Mouse (Mus musculus): ENCODE results near the gene Unk.
"Not testable (repeated sequence)": the region's sequence is repeated elsewhere in the genome, so short reads cannot be mapped to it uniquely, and the experiment has no call there.

The Unk gene

DNA sequence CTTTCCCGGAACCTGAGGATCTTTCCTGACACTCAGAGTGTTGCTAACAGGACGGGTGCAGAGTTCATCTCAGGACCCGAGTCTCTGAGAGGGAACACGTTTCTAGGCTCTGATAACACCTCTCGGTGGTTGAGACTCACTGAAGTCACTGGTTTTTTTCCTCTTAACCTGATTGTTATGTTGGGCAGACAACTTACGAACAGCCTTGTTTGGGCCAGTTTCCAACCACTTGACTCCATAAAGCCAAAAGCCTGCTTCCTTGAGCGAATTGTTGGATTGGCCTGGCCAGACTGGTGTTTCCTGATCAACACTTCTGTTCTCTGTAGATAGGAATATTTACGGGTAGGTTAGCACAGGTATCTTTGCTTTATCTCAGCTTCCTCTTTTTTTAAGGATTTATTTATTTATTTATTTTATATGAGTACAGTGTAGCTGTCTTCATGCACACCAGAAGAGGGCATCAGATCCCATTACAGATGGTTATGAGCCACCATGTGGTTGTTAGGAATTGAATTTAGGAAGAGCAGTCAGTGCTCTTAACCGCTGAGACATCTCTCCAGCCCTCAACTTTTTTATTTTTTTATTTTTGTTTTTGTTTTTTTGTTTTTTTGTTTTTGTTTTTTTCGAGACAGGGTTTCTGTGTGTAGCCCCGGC is 58.7 kb downstream of the Unk start:
- DNase-seq (ENCODE audit: low spot score), result no peak

DNA sequence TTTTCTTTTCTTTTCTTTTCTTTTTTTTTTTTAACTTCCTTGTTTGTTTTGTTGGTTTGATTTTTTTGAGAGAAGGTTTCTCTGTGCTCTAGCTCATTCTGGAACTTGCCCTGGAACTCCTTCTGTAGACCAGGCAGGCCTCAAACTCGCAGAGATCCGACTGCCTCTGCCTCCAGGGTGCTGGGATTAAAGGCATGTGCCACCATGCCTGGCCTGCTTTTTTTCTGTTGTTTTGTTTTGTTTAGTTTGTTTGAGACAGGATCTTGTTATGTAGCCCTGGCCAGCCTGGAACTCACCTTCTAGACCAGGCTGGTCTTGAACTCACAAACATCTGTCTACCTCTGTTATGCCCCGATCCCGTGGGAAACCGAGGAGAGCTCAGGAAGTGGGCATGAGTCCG is 59.4 kb downstream of the Unk start:
- DNase-seq (ENCODE audit: low spot score), result no peak

DNA sequence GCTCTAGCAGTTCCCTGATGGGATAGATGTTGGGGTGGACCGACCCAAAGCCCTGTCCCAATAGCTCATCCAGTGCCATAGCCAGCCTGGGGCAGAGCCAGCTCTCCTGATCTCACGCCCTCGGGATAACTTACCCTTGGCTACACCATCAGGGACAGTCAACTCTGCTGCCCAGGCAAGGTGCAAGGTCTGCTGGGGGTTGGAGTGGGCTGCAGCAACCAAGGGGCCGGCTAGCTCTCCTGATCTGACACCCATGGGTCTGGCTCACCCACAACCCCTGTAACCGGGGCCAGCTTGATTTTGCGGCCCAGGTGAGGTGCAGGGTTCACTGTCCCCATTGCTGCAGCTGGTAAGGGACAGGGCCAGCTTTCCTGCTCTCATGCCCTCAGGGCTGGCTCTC is 61.5 kb downstream of the Unk start:
- DNase-seq (ENCODE audit: low spot score), result no peak

GRCm38 (mm10) chr11:116092959-116093358 is 62.8 kb downstream of the Unk start:
- not testable (repeated sequence) for DNase-seq (ENCODE audit: low spot score)

- DNase-seq (ENCODE audit: low spot score), result no peak
These were observed 63.8 kb downstream of the Unk start for GRCm38 (mm10) chr11:116093771-116094565.

DNA sequence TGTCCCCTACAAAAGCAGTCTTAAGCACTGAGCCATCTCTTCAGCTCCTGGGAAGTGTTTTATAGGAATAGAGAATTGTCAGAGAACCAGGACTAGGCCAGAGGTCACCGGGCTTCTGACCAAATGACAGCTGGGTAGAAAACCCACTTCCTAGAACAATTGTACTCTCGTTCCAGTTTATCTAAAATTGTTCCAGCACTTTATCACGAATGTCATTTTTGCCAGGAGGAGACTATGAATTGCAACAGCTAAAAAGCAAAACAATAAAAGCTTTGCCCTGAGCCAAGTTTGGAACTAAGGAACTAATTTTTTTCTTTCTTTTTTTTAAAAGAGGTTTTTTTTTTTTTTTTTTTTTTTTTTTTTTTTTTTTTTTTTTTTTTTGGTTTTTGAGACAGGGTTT is 65.5 kb downstream of the Unk start:
- no peak for DNase-seq (ENCODE audit: low spot score)

DNA sequence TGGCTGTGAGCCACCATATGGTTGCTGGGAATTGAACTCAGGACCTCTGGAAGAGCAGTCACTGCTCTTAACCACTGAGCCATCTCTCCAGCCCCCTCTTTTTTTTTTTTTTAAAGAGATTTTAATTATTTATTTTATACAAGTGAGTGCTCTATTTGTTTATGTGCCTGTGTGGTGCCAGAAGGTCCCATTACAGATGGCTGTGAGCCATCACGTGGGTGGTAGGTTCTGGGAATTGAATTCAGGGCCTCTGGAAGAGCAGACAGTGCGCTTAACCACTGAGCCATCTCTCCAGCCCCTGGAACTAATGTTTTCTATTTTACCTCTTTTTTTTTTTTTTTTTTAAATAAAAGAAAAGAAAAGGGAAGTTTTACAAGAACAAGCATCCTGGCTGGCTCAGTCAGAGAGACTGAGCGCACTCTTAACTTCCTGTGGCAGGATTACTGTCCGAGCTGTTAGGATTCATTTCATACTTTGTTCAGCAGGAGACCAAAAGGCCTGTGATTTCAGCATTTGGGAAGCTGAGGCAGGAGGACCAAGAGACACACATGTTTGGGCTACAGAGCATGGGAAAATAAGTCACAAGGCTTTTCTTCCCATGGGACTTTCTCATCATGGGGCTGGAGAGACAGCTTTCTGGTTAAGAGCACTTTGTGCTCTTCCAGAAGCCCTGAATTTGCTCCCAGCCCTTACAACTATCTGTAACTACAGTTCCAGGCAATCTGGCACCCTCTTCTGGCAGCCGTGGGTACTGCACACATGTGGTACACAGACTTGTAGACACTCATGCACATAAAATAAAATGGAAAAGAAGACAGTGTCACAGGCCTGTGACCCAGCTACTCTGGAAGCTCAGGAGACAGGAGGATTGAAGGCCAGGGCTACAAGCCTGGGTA is 66.3 kb downstream of the Unk start:
- DNase-seq (ENCODE audit: low spot score), result no peak

GRCm38 (mm10) chr11:116098711-116099460 is 68.8 kb downstream of the Unk start:
- no peak for DNase-seq (ENCODE audit: low spot score)

DNA sequence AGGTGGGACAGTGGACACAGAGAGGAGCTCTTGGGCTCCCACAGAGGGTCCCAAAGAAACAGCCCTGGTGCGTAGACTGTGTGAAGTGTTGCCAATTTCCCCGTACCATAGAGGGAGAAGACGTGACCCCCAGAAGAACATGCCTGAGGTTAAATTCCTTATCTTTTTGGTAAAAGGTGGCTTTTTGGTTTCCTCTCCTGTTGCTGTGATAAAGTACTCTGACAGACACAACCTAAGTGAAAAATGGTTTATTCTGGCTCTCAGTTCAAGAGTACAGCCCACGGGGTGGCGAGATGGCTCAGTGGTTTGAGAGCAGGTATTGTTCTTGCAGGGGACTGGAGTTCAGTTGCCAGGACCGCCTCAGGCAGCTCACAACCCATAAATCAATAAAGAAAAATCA is 69.3 kb downstream of the Unk start:
- no peak for DNase-seq (ENCODE audit: low spot score)

GRCm38 (mm10) chr11:116100385-116100784 is 70.3 kb downstream of the Unk start:
- no peak for DNase-seq (ENCODE audit: low spot score)

DNA sequence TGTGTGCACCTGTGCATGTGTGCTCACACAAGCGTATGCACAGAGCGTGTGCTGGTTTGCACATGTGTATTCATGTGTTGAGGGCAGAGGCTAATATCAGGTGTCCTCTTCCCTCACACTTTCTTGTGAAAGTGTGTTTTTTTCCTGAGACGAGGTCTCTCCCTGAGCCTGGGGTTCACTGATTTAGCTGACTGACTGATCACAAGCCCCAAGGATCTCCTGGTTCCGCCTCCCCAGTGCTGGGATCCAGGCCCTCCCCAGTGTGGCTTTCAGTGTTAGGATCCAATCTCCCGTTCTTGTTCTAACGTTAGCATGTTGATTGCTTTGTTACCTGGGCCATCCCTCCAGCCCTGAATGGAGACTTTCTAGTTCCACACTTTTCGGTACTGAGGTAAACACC is 70.7 kb downstream of the Unk start:
- DNase-seq (ENCODE audit: low spot score), result no peak

DNA sequence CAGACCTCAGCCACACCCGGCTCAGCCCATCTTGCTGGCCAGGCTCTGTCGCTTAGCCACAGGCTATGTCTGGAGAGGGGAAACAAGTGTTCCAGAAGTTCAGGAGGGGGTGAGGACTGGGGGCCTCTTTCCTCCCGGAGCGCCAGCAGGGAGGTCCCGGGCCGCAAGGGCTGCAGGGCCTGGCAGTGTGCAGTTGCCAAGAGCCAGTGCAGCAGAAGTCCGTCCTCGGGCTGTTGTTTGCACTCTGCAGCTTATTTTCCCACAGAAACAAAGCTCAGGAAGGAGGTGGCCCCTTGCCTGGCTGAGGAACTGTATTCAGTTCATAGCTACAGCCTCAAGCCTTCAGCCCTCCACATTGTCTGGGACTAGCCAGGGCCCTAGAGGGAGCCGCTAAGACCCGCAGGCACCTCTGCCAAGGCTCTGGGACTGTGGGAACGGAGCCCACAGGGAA is 71.8 kb downstream of the Unk start:
- DNase-seq (ENCODE audit: low spot score), result no peak

- DNase-seq (ENCODE audit: low spot score), result no peak
These were observed 72.3 kb downstream of the Unk start for GRCm38 (mm10) chr11:116102472-116102871.

- no peak for DNase-seq (ENCODE audit: low spot score)
These were observed 73.5 kb downstream of the Unk start for GRCm38 (mm10) chr11:116103572-116103971.

DNA sequence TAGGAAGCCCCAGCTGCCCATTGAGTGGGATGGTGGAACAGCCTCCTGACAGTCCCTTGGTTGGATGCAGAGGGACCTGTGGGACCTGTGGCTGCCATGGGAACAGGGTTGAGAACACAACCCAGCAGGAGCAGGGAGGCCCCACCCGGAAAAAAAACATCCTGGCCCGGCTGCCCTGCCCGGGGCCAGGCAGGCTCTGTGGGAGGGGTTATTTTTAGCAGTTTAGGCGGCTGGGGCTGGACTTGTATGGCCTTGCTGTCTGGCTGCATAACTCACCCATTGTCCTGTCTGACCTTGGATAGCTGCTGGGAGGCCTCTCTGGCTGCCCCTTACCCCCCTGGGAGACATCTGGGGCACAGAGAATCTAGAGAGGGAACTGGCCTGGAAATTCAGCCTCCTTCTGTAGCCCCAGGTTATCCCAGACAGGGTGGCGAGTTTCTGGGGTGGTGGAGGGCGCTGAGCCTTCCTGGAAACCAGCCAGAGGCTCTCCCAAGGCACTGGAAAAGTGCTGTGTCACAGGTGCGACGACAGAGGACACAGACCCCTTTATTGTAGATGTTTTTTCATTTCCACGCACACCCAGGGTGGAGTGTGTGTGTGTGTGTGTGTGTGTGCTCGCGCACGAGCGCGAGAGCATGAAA is 74.0 kb downstream of the Unk start:
- DNase-seq (ENCODE audit: low spot score), result no peak

DNA sequence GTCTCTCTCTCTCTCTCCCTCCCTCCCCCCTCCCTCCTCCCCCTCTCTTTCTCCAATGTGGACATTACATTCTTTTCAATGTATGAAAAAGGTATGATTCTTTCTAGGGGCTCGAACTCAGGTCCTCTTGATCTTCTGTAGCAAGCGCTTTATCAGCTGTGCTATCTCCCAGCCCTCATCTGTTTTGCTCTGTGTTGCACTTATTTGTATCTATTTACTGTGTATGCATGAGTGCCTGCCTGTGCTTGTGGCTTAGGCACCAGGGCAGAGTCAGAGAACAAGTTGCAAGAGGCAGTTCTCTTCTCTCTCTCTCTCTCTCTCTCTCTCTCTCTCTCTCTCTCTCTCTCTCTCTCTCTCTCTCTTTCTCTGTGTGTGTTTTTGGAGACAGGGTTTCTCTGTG is 74.9 kb downstream of the Unk start:
- DNase-seq (ENCODE audit: low spot score), result no peak

DNA sequence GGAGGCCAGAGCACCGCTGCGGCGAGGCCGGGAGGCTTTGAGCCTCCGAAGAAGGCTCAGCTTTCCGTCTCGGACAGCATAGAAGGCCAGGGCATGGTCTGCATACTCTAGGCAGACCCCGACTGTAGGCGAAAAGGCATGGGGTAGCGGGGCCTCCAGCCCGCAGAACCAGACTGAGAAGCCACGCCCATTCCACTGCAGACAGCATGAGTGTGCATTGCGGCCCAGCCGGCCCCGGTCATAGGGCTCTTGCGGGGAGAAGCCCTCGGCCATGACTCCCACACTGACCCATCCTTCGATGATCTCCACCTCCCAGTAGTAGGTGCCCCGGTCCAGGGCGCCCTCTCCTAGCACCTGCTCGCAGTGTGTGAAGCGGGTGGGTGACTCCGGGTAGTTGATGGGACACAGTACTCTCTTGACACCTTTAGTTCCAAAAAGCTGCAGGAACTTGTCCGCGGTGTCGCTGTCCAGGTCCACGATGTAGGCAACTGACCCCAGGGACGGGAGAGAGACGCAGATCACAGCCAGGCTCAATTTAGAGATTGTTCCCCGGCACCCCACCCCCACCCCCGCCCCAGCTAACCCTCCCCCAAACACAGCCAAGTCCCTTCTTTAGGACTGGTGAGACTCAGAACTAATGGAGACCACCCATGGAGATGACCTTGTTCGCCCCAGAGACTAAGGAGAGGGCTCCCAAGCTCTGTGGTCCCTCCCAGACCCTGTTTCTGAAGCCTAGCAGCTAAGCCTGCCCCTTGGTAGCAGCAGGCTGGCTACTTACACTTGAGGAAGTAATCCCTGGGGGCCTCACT is 76.2 kb downstream of the Unk start:
- DNase-seq (ENCODE audit: low spot score), result no peak

DNA sequence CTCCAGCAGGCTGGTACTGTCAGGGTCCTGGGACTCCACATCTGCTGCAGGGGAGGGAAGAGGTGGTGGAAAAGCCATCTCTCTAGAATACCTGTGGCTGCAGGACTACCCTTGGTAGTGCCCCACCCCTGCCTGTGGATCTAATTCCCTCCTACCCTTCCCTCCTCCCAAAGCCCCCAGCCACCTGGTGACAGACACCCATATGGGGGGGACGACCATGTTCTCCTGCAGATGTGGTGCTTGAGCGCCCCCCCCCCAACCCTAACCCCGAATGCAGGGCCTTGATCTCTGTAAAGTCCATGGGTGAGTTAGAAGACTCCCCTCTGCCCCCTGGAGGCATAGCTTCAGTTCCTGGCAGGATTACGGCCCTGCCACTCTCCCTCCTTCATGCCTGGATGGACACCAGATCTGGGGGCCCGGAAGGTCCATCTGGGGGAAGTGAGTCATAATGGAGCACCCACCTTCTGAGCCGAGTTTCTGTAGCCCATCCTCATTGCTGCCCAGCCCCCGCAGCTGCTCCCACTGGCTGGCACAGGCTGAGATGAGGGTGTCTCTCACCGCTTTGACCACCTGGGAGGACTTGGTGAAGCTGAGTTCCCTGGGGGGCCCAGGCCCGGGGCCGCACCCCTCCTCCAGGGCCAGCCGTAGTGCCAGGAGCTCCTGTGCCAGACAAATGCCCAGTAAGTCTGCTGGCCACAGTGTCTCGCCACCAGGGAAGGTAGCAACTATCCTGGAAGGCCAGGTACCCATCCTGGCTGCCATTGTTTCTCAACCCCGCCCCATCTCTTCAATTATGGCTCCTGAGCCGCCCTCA is 77.0 kb downstream of the Unk start:
- no peak for DNase-seq (ENCODE audit: low spot score)

- DNase-seq (ENCODE audit: low spot score), result no peak
These were observed 77.7 kb downstream of the Unk start for GRCm38 (mm10) chr11:116107777-116108285.

Measured in T-cell, adult 2 months (primary cell).